Mouse (Mus musculus) stomach, postnatal 0 days (tissue): Measurements from ENCODE around the gene Gm11554. TPM values are rescaled to one million over a fixed set of nuclear protein-coding genes. Genes with fewer than 3 reads are reported as not detected.

Source experiments
- ATAC-seq: fragments of 200-750 bp; cut with Nextera tagmentation; 2 replicates; pipeline ENCODE4 v1.8.0; 2017; ENCODE audit not compliant: low FRiP score, low TSS enrichment
- DNase-seq: peaks from one replicate; pipeline ENCODE4 v3.0.0-alpha.2; 2016; ENCODE audit warnings: low spot score
- H3K27ac ChIP-seq: fragments of 300-500 bp; sonication (generic); replicated peaks from 2 replicates; pipeline ENCODE4 v1.5.1; 2014; ENCODE audit warnings: mild to moderate bottlenecking, control low read depth
- H3K27me3 ChIP-seq: fragments of 300-500 bp; sonication (generic); 2 replicates; pipeline ENCODE4 v1.6.1; 2014; ENCODE audit warnings: low read length; ENCODE audit not compliant: control insufficient read depth, insufficient read depth
- H3K36me3 ChIP-seq: fragments of 300-500 bp; sonication (generic); 2 replicates; pipeline ENCODE4 v1.6.1; 2014; ENCODE audit warnings: low read length, mixed read lengths; ENCODE audit not compliant: control insufficient read depth, insufficient read depth
- H3K4me1 ChIP-seq: fragments of 300-500 bp; sonication (generic); replicated peaks from 2 replicates; pipeline ENCODE4 v1.6.1; 2014; ENCODE audit warnings: antibody characterized with exemption; ENCODE audit not compliant: control insufficient read depth, insufficient read depth
- H3K4me2 ChIP-seq: fragments of 300-500 bp; sonication (generic); replicated peaks from 2 replicates; pipeline ENCODE4 v1.6.1; 2014; ENCODE audit warnings: low read depth, mild to moderate bottlenecking, control low read depth, moderate library complexity
- H3K4me3 ChIP-seq: fragments of 300-500 bp; sonication (generic); 2 replicates; pipeline ENCODE4 v1.5.1; 2014; ENCODE audit warnings: low read depth, low read length, control low read depth
- H3K9ac ChIP-seq: fragments of 300-500 bp; sonication (generic); 2 replicates; pipeline ENCODE4 v1.6.1; 2014; ENCODE audit warnings: mild to moderate bottlenecking, low read length, control low read depth, mixed read lengths
- H3K9me3 ChIP-seq: fragments of 300-500 bp; sonication (generic); 2 replicates; pipeline ENCODE4 v1.6.1; 2016; ENCODE audit warnings: low read length; ENCODE audit not compliant: control insufficient read depth
- CTCF ChIP-seq: IDR thresholded peaks from 2 replicates; pipeline ENCODE4 v1.5.1; 2016; ENCODE audit warnings: antibody characterized with exemption, low read depth, mild to moderate bottlenecking, moderate library complexity
- EP300 ChIP-seq: optimal IDR thresholded peaks from 2 replicates; pipeline ENCODE3; 2016; ENCODE audit warnings: antibody characterized with exemption
- WGBS: fragments of 180-500 bp; shearing (Covaris S2); extraction: QIAGEN DNeasy Blood & Tissue Kit; methylation state at CpG from one replicate; pipeline ENCODE4 v1.1.7; 2014; 5-methylcytosine and 5-hydroxymethylcytosine counted together
- polyA plus RNA-seq: library from polyadenylated mRNA; unstranded; fragments of >200 nt; fragmentation: Nextera tagmentation; extraction: Ambion mirVana; gene quantifications from 2 replicates; pipeline ENCODE4 v1.2.1, GENCODE M21; 2015

Gm11554 gene
- polyA plus RNA-seq, 1 experiment from 2014 or later, result not detected

DNA sequence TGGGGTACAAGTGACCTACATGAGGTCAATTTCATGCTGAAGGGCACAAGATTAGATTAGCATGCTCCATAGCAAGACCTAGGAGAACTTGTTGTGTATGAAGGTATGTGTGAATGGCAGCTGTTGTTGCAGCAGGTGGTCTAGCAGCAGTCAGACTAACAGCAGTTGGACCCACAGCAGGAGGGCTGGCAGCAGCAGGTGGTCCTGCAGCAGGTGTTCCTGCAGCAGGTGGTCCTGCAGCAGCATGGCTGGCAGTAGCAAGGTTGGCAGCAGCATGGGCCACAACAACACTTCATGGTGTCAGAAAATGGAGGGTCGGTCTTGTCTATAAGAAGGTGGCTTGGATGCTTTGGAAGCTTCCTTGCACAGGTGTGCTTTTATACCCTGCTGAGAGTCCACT lies 45.4 kb downstream of the Gm11554 start:
- H3K27me3 ChIP-seq, result no peaks in the 10 kb centered on the region
- no peak overlapping the region for H3K4me2 ChIP-seq
- TF ChIP-seq CTCF, result no peak
- no peak for TF ChIP-seq EP300
- WGBS, result 96% methylated on average over 1 of the region's 1 CpGs
- no peak overlapping the region for H3K4me3 ChIP-seq
- no peak overlapping the region for H3K9ac ChIP-seq
- no peaks in the 10 kb centered on the region for H3K9me3 ChIP-seq
- H3K27ac ChIP-seq, result no peak overlapping the region
- ATAC-seq (no peak), DNase-seq (no peak)
- H3K36me3 ChIP-seq, result no peaks in the 10 kb centered on the region
- H3K4me1 ChIP-seq, result no peaks in the 10 kb centered on the region

Other genes starting within 250 kb of the Gm11554 start
- 0.19 and 0.34 TPM in 2 replicates for gene Krtap3-2, start 247.6 kb downstream of the Gm11554 start, polyA plus RNA-seq
- gene Gm11939, start 245.0 kb downstream of the Gm11554 start, polyA plus RNA-seq, result not detected in 2 replicates
- gene Krtap3-1, start 237.8 kb downstream of the Gm11554 start, polyA plus RNA-seq, result not detected in 2 replicates
- not detected in 2 replicates for gene Krtap1-5, start 223.4 kb downstream of the Gm11554 start, polyA plus RNA-seq
- gene Krtap1-4, start 220.8 kb downstream of the Gm11554 start, polyA plus RNA-seq, result not detected in 2 replicates
- gene Krtap1-3, start 213.1 kb downstream of the Gm11554 start, polyA plus RNA-seq, result not detected in 2 replicates
- not detected in 2 replicates for gene Krtap9-3, start 206.3 kb downstream of the Gm11554 start, polyA plus RNA-seq
- gene Gm11938, start 201.1 kb downstream of the Gm11554 start, polyA plus RNA-seq, result not detected in 2 replicates
- gene Gm11937, start 194.3 kb downstream of the Gm11554 start, polyA plus RNA-seq, result not detected in 2 replicates
- not detected in 2 replicates for gene Krtap2-4, start 189.6 kb downstream of the Gm11554 start, polyA plus RNA-seq
- gene Gm11562, start 184.0 kb downstream of the Gm11554 start, polyA plus RNA-seq, result not detected in 2 replicates
- not detected in 2 replicates for gene Krtap4-1, start 176.2 kb downstream of the Gm11554 start, polyA plus RNA-seq
- gene Krtap4-2, start 169.4 kb downstream of the Gm11554 start, polyA plus RNA-seq, result not detected in 2 replicates
- not detected in 2 replicates for gene Krtap4-7, start 160.4 kb downstream of the Gm11554 start, polyA plus RNA-seq
- not detected in 2 replicates for gene Gm11555, start 154.2 kb downstream of the Gm11554 start, polyA plus RNA-seq
- not detected in 2 replicates for gene Gm11563, start 145.5 kb downstream of the Gm11554 start, polyA plus RNA-seq
- not detected in 2 replicates for gene Krtap4-6, start 138.5 kb downstream of the Gm11554 start, polyA plus RNA-seq
- not detected in 2 replicates for gene Gm14190, start 113.7 kb downstream of the Gm11554 start, polyA plus RNA-seq
- gene Gm14180, start 70.2 kb downstream of the Gm11554 start, polyA plus RNA-seq, result not detected in 2 replicates
- gene Gm11595, start 31.5 kb downstream of the Gm11554 start, polyA plus RNA-seq, result not detected in 2 replicates
- not detected in 2 replicates for gene Krtap4-8, start 23.7 kb downstream of the Gm11554 start, polyA plus RNA-seq
- gene Krtap4-9, start 19.2 kb downstream of the Gm11554 start, polyA plus RNA-seq, result not detected in 2 replicates
- gene Gm11596, start 11.0 kb downstream of the Gm11554 start, polyA plus RNA-seq, result not detected in 2 replicates
- not detected in 2 replicates for gene Gm11569, start 5.5 kb downstream of the Gm11554 start, polyA plus RNA-seq
- not detected in 2 replicates for gene Krtap4-13, start 5.4 kb upstream of the Gm11554 start, polyA plus RNA-seq
- gene Gm11564, start 11.2 kb upstream of the Gm11554 start, polyA plus RNA-seq, result not detected in 2 replicates
- not detected in 2 replicates for gene 2300003K06Rik, start 33.6 kb upstream of the Gm11554 start, polyA plus RNA-seq
- gene Krtap4-16, start 47.2 kb upstream of the Gm11554 start, polyA plus RNA-seq, result not detected in 2 replicates
- not detected in 2 replicates for gene Gm11568, start 53.5 kb upstream of the Gm11554 start, polyA plus RNA-seq
- gene Gm11559, start 60.0 kb upstream of the Gm11554 start, polyA plus RNA-seq, result not detected in 2 replicates
- gene Krtap9-1, start 68.9 kb upstream of the Gm11554 start, polyA plus RNA-seq, result not detected in 2 replicates
- not detected in 2 replicates for gene Gm11567, start 74.7 kb upstream of the Gm11554 start, polyA plus RNA-seq
- gene Krtap31-1, start 103.5 kb upstream of the Gm11554 start, polyA plus RNA-seq, result not detected in 2 replicates
- not detected in 2 replicates for gene Gm11565, start 110.3 kb upstream of the Gm11554 start, polyA plus RNA-seq
- not detected in 2 replicates for gene Krtap31-2, start 131.8 kb upstream of the Gm11554 start, polyA plus RNA-seq
- gene Krtap9-5, start 144.0 kb upstream of the Gm11554 start, polyA plus RNA-seq, result not detected in 2 replicates
- gene Krtap29-1, start 174.6 kb upstream of the Gm11554 start, polyA plus RNA-seq, result not detected in 2 replicates
- 0.10 TPM in 1 of 2 replicates, not detected in the other for gene Krtap16-1, start 182.2 kb upstream of the Gm11554 start, polyA plus RNA-seq
- gene Krtap17-1, start 189.5 kb upstream of the Gm11554 start, polyA plus RNA-seq, result 0.25 and 0.27 TPM in 2 replicates
- gene Krt33a, start 211.8 kb upstream of the Gm11554 start, polyA plus RNA-seq, result 0.05 and 0.17 TPM in 2 replicates
- 0.06 TPM in 1 of 2 replicates, not detected in the other for gene Krt33b, start 225.4 kb upstream of the Gm11554 start, polyA plus RNA-seq
- gene Krt34, start 237.1 kb upstream of the Gm11554 start, polyA plus RNA-seq, result 0.99 and 1.0 TPM in 2 replicates
- not detected in 2 replicates for gene Krt31, start 246.1 kb upstream of the Gm11554 start, polyA plus RNA-seq